Mouse (Mus musculus) stomach, postnatal 0 days (tissue): Measurements from ENCODE around the gene Ccdc73.

Experiments
- CTCF ChIP-seq: IDR thresholded peaks from 2 replicates; pipeline ENCODE4 v1.5.1; 2016; ENCODE audit warnings: antibody characterized with exemption, low read depth, mild to moderate bottlenecking, moderate library complexity
- EP300 ChIP-seq: optimal IDR thresholded peaks from 2 replicates; pipeline ENCODE3; 2016; ENCODE audit warnings: antibody characterized with exemption

DNA sequence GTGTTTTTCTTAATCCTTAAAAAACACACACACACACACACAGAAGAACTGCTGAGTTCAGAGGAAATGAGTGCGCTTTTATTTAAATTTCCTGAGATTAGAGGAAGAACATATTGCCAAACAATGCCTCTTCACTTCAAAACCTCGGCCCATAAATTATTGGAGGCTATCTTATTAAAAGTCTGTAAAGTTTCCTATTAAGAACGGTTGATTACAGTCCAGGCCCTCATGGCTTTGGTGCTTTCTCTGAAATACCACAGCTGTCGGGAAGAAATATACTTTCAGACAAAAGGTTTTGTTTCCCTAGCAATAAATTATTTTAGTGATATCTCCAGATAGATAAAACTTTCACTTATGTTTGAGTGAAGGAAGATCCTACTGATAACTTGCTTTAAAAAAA, 175.5 kb downstream of the Ccdc73 start:
- TF ChIP-seq CTCF = no peak
- TF ChIP-seq EP300 = no peak
